Mouse (Mus musculus): ENCODE measurements around the gene Nrn1. TPM values are rescaled to one million over a fixed set of nuclear protein-coding genes. Genes with fewer than 3 reads are reported as not detected.

The Nrn1 gene
- polyA plus RNA-seq, 1 experiment from 2014 or later: 76.0 TPM

DNA sequence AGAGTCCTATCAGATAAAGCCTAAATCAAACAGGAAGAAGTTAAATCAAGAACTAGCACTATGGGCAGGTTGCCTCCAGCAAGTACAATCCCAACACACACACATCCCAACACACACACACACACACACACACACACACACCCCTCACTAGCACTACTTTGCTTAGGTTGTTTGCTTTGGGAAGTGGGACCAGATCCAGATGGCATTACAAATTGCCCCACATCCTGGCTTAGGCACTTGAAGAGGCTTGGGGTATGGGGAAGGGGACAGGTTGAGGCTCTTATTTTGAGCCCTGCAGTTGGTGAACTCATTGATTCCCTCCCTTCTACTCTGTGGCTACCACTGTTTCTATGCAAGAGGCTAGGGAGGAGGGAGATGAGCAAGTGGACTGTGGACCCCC is 12.6 kb downstream of the Nrn1 start:
- Histone ChIP-seq H3K4me1 (replicated peaks) (peaks cover 29% of the 10 kb centered on the region), H3K27me3 (peaks cover 24% of the 10 kb centered on the region), H3K4me2 (no peak overlapping the region), H3K36me3 (no peaks in the 10 kb centered on the region), H3K9ac (no peak overlapping the region), H3K9me3 (no peaks in the 10 kb centered on the region), H3K4me3 (no peak overlapping the region), H3K27ac (replicated peaks) (no peak overlapping the region)
- ATAC-seq (ENCODE audit: low FRiP score, low read depth): no peak

DNA sequence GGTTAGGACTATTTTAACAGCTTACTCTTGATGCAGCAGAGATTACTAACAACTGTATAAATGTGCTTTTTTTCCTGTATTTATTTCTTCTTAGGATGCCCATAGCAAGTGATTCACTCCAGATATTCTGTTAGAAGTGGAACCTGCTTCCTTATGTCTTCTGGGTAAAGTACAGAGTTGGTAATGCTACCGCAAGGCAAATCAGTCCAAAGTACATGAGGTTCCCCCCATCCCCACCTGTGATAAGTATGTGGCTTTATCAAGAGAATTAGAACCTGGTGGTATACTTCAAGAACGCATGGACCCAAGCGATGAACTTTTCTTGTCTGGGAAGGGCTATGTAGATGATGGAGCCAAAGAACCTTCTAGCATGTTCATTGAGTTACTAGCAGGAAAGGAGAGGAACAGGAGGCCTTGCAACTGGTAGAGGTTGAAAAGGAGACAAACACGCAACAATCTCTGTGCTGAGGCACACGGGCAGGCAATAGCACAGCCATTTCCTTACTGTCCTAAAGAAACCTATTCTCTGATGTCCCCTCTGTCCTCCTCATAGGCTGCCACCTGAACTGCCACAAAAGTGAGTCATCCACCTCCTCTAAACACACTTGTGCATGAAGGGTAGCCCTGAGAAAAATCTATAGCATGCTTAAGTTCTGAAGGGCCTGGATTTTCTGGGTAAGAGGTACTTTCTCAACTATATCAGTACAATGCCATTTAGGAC is 14.5 kb downstream of the Nrn1 start:
- Histone ChIP-seq H3K9me3 (no peaks in the 10 kb centered on the region), H3K27ac (replicated peaks) (no peak overlapping the region), H3K9ac (no peak overlapping the region), H3K36me3 (no peaks in the 10 kb centered on the region), H3K4me1 (replicated peaks) (peaks cover 15% of the 10 kb centered on the region), H3K4me3 (no peak overlapping the region), H3K27me3 (peaks cover 24% of the 10 kb centered on the region), H3K4me2 (no peak overlapping the region)
- no peak for ATAC-seq (ENCODE audit: low FRiP score, low read depth)
- 92% methylated on average over 5 of the region's 5 CpGs for WGBS

DNA sequence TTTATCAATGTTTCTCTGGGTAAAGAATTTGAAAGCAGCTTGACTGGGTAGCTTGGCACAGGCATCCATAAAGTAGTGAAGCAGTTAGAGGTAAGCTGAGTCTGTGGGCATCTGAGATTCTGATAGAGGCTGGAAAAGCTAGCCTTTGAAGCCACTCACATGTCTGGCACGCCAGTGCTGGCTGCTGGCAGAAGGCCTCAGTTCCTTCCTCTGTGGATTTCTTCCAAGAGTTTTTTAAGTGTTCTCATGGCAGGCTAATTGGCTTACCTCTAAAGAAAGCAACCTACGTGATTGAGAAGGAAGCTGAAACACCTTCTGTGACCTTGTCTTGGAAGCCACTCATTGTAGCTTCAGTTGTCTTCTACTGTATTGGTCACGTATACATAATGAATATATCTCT is 17.6 kb downstream of the Nrn1 start:
- ATAC-seq (ENCODE audit: low FRiP score, low read depth): no peak
- no peak overlapping the region for H3K4me2 ChIP-seq
- H3K4me1 ChIP-seq (replicated peaks): no peaks in the 10 kb centered on the region
- WGBS: 69% methylated on average over 3 of the region's 3 CpGs
- no peak overlapping the region for H3K27ac ChIP-seq (replicated peaks)
- H3K9ac ChIP-seq: no peak overlapping the region
- no peaks in the 10 kb centered on the region for H3K9me3 ChIP-seq
- H3K27me3 ChIP-seq: peaks cover 10% of the 10 kb centered on the region
- H3K36me3 ChIP-seq: no peaks in the 10 kb centered on the region
- H3K4me3 ChIP-seq: no peak overlapping the region

DNA sequence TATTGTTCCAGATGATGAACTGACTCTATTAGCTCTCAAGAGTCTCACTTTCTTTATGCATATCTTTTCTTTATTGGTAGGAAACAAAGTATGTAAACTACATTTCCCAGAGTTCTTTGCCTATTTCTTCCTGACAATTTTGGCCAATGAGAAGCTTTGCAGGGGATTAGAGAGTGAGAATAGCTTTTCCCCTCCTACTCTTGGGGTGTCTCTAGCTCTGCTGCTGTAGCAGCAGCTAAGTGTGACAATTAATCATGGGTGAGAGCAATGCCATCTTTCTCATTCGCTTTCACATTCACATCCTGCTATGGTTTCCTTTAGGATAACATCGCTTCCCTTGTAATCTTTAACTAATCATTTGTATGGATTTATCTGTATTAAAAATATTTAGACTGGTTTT is 18.2 kb downstream of the Nrn1 start:
- Histone ChIP-seq H3K36me3 (no peaks in the 10 kb centered on the region), H3K4me3 (no peak overlapping the region), H3K9me3 (no peaks in the 10 kb centered on the region), H3K27ac (replicated peaks) (no peak overlapping the region), H3K27me3 (peaks cover 5% of the 10 kb centered on the region; the same call in 1 of the 2 replicates), H3K9ac (no peak overlapping the region), H3K4me1 (replicated peaks) (no peaks in the 10 kb centered on the region), H3K4me2 (no peak overlapping the region)
- ATAC-seq (ENCODE audit: low FRiP score, low read depth): peak; percentile 88
- 52% methylated on average over 2 of the region's 2 CpGs for WGBS

DNA sequence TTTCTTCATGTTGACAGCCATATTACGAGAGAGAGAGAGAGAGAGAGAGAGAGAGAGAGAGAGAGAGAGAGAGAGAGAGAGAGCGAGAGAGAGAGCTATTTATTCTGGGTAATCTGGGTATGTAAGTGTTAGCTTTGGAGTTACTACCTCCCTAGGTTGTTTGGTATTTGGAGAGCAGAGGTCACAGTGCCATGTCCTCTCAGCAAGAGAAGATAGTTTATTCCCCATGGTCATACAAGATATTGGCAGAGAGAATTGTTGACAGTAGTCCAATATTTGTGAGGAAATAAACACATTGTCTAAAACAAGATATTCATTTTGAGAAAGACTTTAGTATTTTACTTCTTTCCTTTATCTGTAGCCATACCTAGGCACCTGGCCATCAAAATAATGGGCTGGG is 20.8 kb downstream of the Nrn1 start:
- Histone ChIP-seq H3K36me3 (no peaks in the 10 kb centered on the region), H3K9me3 (no peaks in the 10 kb centered on the region), H3K4me3 (no peak overlapping the region), H3K27ac (replicated peaks) (no peak overlapping the region), H3K4me1 (replicated peaks) (no peaks in the 10 kb centered on the region), H3K9ac (no peak overlapping the region), H3K27me3 (no peaks in the 10 kb centered on the region), H3K4me2 (no peak overlapping the region)
- 79% methylated on average over 2 of the region's 2 CpGs for WGBS
- ATAC-seq (ENCODE audit: low FRiP score, low read depth): no peak

DNA sequence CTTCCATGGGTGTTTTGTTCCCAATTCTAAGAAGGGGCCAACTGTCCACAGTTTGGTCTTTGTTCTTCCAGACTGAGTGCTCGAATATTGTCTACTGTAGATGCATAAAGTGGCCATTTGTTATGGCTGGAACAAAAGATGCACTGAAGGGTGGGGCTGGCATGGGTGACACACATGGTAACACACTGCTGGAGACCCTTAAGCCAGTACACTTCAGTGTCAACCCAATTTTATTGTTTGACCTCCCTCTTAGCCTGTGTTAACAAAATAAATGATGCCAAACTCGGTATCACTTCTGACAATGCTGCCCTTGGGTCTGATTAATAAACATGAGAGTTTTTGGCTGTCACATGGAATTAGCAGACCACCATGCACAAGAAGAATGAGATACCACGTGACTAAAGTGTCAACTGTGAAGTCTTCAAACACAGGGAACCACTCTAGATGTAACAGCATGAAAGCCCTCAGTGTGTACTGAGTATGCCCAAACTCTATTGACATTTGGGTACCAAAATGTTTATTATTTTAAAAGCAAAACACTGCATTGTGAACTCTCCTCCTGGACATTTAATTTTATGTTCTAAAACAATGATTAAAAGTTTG is 27.7 kb downstream of the Nrn1 start:
- H3K36me3 ChIP-seq: no peaks in the 10 kb centered on the region
- 15% methylated on average over 3 of the region's 3 CpGs for WGBS
- no peaks in the 10 kb centered on the region for H3K27me3 ChIP-seq
- H3K9me3 ChIP-seq: no peaks in the 10 kb centered on the region
- H3K4me2 ChIP-seq: no peak overlapping the region
- no peak overlapping the region for H3K9ac ChIP-seq
- ATAC-seq (ENCODE audit: low FRiP score, low read depth): no peak
- H3K27ac ChIP-seq (replicated peaks): no peak overlapping the region
- H3K4me3 ChIP-seq: no peak overlapping the region
- no peaks in the 10 kb centered on the region for H3K4me1 ChIP-seq (replicated peaks)

DNA sequence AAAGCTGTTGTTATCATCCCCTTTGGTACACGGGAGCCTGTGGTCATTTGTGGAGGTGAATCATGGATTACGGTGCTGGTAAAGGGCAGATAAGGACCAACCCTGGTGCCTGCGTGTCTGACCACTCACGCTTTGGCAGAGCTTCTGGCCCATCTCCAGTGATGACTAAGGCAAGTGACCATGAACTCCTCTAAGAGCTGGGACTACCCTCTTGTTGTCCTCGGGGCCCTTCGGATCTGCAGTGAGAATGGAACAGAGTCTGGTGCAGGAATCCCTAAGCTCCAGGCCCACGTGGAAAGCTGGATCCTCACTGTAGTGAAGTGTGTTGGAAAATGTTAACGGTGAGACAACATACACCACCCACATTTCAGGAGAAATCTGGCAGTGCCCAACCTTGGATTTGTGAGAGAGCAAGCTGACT is 38.6 kb downstream of the Nrn1 start:
- no peaks in the 10 kb centered on the region for H3K36me3 ChIP-seq
- H3K4me1 ChIP-seq (replicated peaks): no peaks in the 10 kb centered on the region
- H3K4me2 ChIP-seq: no peak overlapping the region
- no peak overlapping the region for H3K9ac ChIP-seq
- no peak overlapping the region for H3K4me3 ChIP-seq
- WGBS: 91% methylated on average over 8 of the region's 8 CpGs
- no peak overlapping the region for H3K27ac ChIP-seq (replicated peaks)
- H3K27me3 ChIP-seq: no peaks in the 10 kb centered on the region
- H3K9me3 ChIP-seq: no peaks in the 10 kb centered on the region
- ATAC-seq (ENCODE audit: low FRiP score, low read depth): no peak

DNA sequence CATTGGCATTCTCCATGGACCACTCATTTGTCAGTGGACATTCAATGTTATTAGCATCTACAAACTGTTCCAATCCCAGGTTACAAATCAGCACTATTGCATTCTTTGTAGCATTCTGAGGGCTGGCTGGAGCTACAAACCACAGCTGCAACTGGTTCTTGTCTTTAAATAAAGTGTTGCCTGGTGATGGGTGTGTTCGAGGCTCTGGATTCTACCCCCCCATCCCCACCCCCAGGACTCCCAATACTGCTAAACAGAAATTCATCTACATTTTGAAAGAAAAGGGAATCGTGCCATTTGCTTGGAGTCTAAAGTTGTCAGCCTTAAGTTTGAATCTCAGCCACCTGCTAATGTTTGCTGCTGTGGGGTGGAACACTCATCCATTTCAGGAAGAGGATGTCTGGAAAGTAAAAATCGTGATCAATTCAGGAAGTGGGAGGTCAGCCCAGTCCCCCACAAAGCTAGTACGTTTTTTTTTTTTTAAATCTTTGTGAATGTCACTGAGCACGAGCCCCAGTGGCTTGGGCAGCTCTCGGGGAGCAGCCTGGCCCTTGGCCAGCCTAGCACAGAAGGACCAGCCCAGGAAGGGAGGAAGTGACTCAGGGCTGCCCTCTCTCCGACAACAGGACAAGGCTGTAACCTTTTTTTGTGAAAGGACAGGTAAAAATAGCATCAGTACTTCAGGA is 39.3 kb downstream of the Nrn1 start:
- no peak overlapping the region for H3K4me2 ChIP-seq
- ATAC-seq (ENCODE audit: low FRiP score, low read depth): no peak
- 64% methylated on average over 7 of the region's 7 CpGs for WGBS
- no peak overlapping the region for H3K4me3 ChIP-seq
- no peaks in the 10 kb centered on the region for H3K4me1 ChIP-seq (replicated peaks)
- no peak overlapping the region for H3K27ac ChIP-seq (replicated peaks)
- no peak overlapping the region for H3K9ac ChIP-seq
- H3K9me3 ChIP-seq: no peaks in the 10 kb centered on the region
- H3K27me3 ChIP-seq: no peaks in the 10 kb centered on the region
- H3K36me3 ChIP-seq: no peaks in the 10 kb centered on the region

DNA sequence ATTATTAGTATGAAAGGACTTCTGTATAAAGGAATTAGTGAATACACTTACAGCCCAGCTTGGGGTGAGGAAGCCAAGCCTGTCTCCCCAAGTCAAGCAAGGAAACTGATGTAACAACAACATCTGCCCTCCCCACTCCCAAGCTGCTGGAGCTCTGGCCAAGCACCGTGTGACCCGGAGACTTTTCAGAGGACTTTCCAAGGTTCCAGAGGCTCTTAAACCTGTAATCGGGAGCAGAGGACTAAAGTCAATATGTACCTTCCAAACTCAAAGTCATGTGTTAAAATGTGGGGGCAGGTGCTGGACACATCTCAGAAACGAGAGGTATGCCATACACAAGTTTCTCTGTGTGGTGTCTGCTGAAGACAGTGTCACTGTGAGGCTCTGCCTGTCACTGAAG is 51.4 kb downstream of the Nrn1 start:
- WGBS: 83% methylated on average over 4 of the region's 4 CpGs

DNA sequence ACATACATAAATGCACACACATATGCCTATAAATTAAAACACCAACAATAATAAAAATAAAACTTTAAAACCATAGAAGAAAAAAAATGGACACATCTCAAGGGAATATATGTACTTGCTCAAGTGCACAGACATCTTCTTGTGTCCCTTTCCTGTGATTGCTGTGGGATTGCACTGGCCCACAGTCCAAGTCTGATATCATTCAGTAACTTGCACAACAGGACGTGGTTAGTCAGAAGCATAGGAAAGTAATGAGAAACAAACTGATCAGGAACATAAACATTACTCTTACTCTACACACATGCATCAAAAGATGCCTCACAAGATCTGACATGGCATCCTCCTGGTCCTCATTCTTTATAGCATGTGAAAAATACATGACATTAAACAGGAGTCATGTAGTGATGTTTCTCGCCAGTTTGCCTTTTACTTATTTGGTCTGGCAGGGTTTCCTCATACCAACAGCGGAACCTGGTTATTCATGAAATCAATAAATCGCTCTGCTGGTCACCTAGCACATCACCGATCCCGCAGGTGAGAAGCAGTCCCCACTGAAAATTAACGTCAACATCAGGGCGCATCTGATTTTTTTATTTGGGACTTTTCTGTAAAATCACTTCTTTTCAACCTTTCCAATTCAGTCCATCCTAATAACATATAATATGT is 54.1 kb downstream of the Nrn1 start:
- Histone ChIP-seq H3K4me2 (no peak overlapping the region), H3K4me1 (replicated peaks) (no peaks in the 10 kb centered on the region), H3K9me3 (no peaks in the 10 kb centered on the region), H3K27me3 (no peaks in the 10 kb centered on the region), H3K4me3 (no peak overlapping the region), H3K36me3 (no peaks in the 10 kb centered on the region), H3K27ac (replicated peaks) (no peak overlapping the region), H3K9ac (no peak overlapping the region)
- WGBS: 88% methylated on average over 8 of the region's 8 CpGs
- no peak for ATAC-seq (ENCODE audit: low FRiP score, low read depth)

More for the DNA sequence above, 51.4 kb downstream of the Nrn1 start:
- Histone ChIP-seq H3K4me2 (no peak overlapping the region), H3K4me1 (replicated peaks) (no peaks in the 10 kb centered on the region), H3K9me3 (no peaks in the 10 kb centered on the region), H3K36me3 (no peaks in the 10 kb centered on the region), H3K9ac (no peak overlapping the region), H3K27me3 (no peaks in the 10 kb centered on the region), H3K27ac (replicated peaks) (no peak overlapping the region), H3K4me3 (no peak overlapping the region)
- ATAC-seq (ENCODE audit: low FRiP score, low read depth): no peak

DNA sequence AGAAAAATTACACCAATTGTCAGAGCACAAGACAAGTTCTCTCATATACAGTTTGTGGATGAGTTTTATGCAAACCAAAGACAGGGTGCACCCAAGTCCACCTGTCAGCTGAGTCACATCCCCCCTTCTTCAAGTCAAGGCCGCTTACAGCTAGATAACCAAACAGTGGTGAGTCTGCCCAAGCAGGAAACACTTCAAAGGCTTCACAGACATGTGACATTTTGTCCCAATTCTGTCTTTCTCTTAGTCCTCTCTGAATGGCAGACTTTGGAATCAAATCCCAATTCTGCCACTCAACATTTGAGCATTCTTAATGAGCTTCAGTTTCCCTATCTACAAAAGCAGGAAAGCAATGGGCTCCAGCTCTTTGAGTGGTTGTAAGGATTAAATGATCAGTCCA is 55.6 kb downstream of the Nrn1 start:
- no peaks in the 10 kb centered on the region for H3K9me3 ChIP-seq
- H3K4me2 ChIP-seq: no peak overlapping the region
- 85% methylated on average over 1 of the region's 1 CpGs for WGBS
- no peak overlapping the region for H3K4me3 ChIP-seq
- no peaks in the 10 kb centered on the region for H3K27me3 ChIP-seq
- H3K36me3 ChIP-seq: no peaks in the 10 kb centered on the region
- H3K27ac ChIP-seq (replicated peaks): no peak overlapping the region
- ATAC-seq (ENCODE audit: low FRiP score, low read depth): no peak
- H3K4me1 ChIP-seq (replicated peaks): no peaks in the 10 kb centered on the region
- no peak overlapping the region for H3K9ac ChIP-seq

All from hindbrain, embryonic 15.5 days (tissue).